Mouse (Mus musculus): ENCODE results near the gene Gm49776. TPM values are rescaled to one million over a fixed set of nuclear protein-coding genes. Genes with fewer than 3 reads are reported as not detected.

Gene Gm49776
- total RNA-seq, 2 experiments from 2014 or later, result not detected

- DNase-seq, result peak; percentile 62 to 68
These were observed 22.6 kb downstream of the Gm49776 start for GRCm38 (mm10) chr16:18235389-18236065.

GRCm38 (mm10) chr16:18234671-18235388 lies 23.3 kb downstream of the Gm49776 start, which contains the start of gene Zdhhc8:
Zdhhc8 (minus strand) TSS chr16:18235136.
- DNase-seq, result peak; percentile 65 to 75
- intact Hi-C loops (cut with DNase I), result no loop called here

More at GRCm38 (mm10) chr16:18235389-18236065, 22.6 kb downstream of the Gm49776 start:
- intact Hi-C loops (cut with DNase I), result no loop called here

DNA sequence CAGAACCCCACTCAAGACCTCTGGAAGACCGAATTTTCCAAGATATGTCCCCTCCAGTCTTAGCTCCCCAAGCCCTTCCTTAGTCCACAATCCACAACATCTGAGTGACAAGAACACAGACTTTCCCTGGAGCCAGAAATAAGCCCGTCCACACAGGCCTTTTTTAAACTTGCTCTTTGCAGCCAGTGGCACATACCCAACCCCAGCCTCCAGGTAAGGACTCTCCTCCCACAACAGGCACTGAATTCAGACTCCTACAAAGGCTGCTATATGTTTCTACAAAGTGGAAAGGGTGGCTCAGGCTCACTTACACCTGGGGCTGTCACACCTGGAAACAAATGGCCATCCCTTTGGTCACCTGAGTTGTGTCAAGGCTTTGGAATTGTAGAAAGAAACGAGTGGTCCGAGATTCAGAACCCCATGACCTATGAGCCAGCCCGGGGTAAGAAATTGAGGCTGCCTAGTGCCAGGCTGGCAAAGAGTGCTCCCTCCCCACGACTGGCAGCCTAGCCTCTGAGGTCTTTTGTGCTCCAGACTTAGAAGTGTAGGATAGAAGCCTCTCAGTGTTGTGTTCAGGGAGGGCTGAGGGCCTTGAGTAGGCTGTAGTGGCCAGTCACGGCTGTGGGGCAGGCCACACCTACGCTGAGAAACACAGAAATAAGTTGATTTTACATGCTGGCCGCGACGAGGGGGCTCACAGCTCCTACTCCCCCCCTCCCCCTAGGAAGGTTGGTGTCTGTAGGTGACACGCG lies 24.0 kb downstream of the Gm49776 start:
- DNase-seq, result peak in 1 of 2 experiments; percentile 20
- intact Hi-C loops (cut with DNase I), result no loop called here

DNA sequence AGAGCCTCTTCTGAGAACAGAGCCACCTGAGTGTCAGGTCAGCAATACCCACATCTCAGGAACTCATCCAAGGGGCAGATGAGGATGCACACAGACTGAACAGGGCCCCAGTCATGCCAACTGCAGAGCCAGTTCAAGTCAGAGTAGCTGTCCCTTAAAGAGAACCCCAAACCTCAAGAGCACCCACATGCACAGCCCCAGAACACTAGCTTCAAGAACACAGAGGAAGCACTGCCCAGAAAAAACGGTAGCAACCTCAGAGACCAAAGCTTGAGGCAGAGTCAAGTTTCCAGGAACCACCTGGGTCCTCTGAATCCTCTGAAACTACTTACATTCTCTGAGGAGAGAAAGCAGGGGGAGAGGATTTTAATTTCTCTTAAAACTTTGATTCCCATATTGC lies 24.7 kb downstream of the Gm49776 start:
- intact Hi-C loops (cut with DNase I), result no loop called here
- DNase-seq, result no peak

DNA sequence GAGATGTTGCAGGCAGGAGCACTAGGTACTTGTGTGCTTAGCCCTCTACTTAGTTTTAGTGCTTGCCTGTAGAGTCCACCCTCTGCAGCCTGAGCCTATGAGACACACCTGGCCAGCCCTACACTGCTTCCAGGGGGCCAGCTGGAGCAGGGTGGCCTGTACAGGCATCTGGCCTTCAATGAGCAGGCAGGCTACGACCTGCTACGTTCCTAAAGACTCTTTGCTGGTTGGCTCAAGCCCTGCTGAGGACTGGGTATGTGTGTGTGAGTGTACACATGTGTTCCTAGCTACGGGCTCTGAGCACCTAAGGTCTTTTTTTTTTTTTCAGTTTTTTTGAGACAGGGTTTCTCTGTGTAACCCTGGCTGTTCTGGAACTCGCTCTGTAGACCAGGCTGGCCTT lies 26.7 kb downstream of the Gm49776 start:
- intact Hi-C loops (cut with DNase I), result no loop called here

DNA sequence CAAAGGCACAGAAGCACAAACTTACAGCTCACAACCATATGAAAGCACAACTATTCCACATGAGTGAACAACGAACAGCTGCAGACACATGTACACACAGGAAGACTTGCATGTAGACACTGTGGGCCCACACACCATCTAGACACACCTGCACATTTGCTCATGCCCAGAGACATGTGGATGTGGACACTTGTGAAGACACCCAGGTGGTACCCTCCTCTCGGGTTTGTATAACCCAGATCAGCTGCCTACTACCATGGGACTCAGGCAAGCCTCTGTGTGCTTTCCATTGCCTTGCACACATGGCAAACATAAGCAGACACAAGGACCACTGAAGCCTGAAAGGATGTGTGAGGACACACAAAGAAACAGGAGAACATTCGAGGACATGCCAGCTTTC lies 27.1 kb downstream of the Gm49776 start:
- no peak for DNase-seq
- intact Hi-C loops (cut with DNase I), result no loop called here

More for the DNA sequence above, 26.7 kb downstream of the Gm49776 start:
- DNase-seq, result no peak

DNA sequence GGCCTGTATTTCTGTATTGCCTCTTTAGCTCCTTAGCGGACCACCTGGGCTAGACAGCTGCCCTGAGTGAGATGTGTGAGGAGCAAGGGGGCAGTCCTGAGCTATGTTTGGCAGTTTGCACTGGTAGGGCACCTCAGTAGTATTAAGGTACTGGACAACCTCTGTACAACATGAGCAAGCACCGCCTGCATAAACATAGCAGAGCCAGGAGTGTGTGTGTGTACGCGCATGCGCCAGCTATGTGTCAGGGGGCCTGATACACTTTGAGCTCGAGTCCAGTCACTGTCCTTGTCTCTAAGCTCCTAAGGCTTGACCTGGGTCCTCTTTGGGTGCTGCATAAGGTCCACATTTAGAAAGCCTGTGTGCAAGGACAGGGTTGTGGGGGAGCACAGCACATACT lies 27.5 kb downstream of the Gm49776 start:
- intact Hi-C loops (cut with DNase I), result no loop called here
- no peak for DNase-seq

DNA sequence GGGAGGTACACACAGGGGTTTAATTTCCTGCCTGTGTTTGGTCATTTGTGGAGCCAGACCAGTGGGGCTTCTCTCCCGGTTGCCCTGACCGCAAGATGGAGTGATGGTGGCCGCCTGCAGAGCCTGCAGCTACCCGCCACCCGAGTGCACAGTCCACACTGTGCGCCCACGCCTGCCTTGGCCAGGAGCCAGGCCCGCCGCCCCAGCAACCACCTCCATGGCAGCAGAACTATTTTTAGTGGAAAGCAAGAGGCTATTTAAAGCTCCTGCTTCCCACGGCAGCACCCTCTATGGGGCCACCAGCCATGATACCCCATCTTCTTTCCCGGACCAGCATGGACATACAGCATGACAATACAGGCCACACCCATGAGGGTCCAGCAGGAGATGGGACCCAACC lies 28.5 kb downstream of the Gm49776 start:
- intact Hi-C loops (cut with DNase I), result no loop called here
- DNase-seq, result no peak

DNA sequence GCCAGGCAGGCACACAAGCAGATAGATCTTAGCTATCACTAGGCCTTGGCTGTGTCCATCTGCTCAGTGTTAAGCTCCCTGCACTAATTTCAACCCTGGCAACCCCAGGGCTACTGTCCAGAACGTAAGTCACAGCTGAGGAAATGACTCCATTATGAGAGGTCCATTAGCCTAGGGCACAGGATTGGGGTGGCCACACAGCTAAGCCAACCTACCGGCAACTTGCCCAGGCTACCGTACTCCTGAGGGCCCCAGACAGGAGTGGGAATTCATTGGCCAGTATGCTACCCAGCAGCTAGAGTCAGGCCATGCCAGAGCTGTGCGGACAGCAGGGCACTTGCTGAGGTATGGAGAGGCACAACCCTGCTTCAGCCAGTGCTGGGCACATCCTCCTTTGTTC lies 29.3 kb downstream of the Gm49776 start:
- no peak for DNase-seq
- intact Hi-C loops (cut with DNase I), result no loop called here

DNA sequence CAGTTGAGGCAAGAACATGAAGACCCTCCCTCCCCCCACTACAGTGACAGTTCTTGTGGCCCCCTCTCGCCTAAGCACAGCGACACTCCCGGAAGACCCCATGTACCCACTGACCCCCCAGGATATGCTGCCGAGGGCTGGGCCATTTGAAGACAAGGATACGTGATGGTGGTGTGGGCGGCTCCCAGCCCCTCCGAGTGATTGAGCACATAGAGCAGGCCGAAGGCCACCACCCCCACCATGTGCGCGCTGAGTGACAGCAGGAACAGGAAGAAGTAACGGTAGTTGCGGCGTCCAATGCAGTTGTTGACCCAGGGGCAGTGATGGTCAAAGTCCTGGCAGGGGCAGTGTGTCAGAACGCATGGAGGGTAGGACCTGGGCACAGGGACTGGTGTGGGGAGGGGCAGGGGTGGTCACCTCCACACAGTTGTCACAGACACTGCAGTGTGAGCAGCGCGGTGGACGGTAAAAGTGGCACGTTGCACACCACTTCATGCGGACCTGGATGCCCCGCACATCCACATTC lies 30.2 kb downstream of the Gm49776 start:
- no peak for DNase-seq
- intact Hi-C loops (cut with DNase I), result no loop called here

DNA sequence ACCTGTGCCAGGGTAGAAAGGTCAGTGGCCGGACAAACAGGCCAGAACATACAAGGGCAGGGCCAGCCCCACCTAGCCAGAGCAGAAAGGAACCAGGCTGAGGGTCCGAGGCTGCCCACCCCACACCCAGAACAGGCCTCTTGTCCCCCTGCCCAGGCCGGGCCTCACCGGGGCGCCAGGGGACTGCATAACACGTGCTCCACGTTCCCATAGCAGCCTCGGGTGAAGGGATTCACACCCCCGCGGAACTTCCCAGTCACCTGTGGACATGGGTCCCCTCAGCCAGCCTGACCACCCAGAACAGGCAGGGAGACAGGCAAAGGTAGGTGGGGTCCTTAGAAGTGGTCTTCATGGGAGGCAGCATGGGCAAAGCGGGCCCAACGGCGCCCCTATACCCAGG lies 30.9 kb downstream of the Gm49776 start:
- intact Hi-C loops (cut with DNase I), result no loop called here
- no peak for DNase-seq

- peak in 1 of 2 experiments; percentile 35 for DNase-seq
- intact Hi-C loops (cut with DNase I), result no loop called here
These were observed 35.9 kb downstream of the Gm49776 start for GRCm38 (mm10) chr16:18222188-18222587.

DNA sequence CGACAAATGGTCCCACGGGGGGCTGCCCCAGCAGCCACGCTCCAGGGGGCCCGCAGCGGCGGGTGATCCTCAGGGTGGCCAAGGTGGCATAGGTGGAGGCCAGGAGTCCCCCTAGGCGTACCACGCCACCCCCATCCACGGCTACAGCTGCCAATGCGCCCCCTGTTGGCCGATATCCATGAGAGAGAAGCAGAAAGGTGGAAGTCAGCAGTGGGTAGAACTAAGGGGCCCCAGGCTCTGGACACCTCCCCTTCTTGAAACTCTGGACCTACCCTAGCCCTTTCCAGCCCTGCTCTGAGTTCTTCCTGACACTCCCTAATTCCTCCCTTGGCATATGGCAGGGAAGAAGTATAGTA lies 36.6 kb downstream of the Gm49776 start:
- DNase-seq, result no peak
- intact Hi-C loops (cut with DNase I), result no loop called here

- intact Hi-C loops (cut with DNase I), result no loop called here
- DNase-seq, result no peak
These were observed 37.1 kb downstream of the Gm49776 start for GRCm38 (mm10) chr16:18220856-18221542.

DNA sequence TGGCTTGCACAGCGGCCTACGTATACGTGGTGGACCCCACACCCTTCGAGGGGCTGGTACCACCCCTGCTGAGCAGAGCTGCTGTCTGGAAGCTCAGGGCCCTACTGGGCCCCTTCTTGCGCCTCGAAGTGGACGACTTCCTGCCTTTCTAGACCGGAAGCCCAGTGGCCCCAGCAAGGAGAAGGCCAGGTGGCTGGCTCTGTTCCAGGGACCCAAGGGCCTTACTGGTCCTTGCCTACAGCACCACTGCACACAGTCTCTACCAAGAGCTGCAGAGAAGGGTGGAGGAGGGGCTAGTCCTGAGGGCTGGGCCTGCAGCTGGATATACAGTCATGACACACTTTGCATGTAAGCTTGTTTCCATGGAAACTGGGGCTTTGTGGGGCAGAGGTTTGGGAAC lies 38.1 kb downstream of the Gm49776 start:
- no peak for DNase-seq
- intact Hi-C loops (cut with DNase I), result no loop called here

DNA sequence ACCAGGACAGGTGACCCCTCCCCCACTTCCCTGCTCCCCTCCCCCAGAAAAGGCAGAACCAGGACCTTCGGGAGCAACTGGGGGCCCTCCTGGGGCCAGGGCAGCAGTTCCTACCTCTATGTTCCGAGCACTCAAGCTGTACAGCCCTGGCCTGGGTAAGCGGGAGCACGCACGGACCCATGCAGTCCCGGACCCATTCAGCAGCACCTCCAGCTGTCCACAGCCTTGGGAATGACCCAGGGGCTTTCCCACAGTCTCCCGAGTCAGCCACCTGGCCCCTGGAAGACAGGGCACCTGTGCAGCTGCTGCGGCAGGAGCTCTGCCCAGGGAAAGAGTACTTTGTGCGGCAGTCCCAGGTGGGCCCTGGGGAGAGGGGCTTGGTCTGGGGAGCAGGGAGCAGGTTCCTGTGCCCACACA lies 39.5 kb downstream of the Gm49776 start:
- no peak for DNase-seq
- intact Hi-C loops (cut with DNase I), result no loop called here

DNA sequence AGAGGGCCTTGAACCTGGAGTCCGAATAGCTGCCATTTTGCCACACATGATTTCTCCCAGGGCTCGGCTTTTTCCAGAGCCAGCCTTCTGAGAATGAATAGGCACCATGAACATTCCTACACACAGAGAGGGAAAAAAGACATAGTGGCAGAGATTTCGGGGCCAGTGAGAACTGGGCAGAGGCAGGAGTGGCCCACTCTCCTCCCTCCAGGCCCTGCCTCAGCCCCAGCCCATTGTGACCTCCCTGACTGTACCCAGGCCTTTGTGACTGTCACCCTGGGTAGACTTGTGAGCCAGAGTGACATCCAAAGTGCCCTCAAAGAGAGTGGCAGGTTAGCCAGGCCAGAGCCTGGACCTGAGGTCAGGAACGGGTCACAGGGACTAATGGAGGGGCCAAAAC lies 40.5 kb downstream of the Gm49776 start, which contains the start of gene Ccdc188:
Gene Ccdc188, plus strand, starts transcription at position 301 of the 400 bp plus-strand sequence.
- no peak for DNase-seq
- intact Hi-C loops (cut with DNase I), result no loop called here

- intact Hi-C loops (cut with DNase I), result loop anchor here (5.0 kb wide), 1 partner anchor 163 kb away; the partner anchor contains the start of gene Dgcr6
- no peak for DNase-seq
These were observed 43.3 kb downstream of the Gm49776 start for GRCm38 (mm10) chr16:18214858-18215257.

DNA sequence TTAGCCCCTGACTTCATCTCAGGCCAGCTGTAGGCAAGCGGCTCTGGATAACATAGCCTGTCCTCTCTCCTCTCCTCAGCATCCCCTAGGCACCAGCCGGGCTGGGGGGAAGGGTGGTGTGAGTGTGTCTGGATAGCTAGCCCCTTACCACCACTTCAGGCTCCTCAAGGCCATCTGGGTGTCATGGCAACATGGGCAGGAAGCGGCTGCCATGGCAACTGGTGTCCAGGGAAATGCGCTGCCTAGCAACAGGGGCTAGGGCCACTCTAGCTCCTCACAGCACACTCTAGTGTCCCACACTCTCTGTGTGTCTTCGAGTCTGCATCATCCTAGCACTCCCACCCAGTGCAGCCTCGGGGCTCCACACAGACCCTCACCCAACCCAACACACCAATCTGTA lies 44.4 kb downstream of the Gm49776 start:
- intact Hi-C loops (cut with DNase I), result loop anchor here (5.0 kb wide), 1 partner anchor 161 kb away; the partner anchor contains the start of gene Dgcr6

More for the DNA sequence above, 44.4 kb downstream of the Gm49776 start:
- DNase-seq, result no peak

All from gastrocnemius, postnatal 36 days (tissue).